Mouse (Mus musculus): ENCODE measurements around the gene Myo1b.

DNA sequence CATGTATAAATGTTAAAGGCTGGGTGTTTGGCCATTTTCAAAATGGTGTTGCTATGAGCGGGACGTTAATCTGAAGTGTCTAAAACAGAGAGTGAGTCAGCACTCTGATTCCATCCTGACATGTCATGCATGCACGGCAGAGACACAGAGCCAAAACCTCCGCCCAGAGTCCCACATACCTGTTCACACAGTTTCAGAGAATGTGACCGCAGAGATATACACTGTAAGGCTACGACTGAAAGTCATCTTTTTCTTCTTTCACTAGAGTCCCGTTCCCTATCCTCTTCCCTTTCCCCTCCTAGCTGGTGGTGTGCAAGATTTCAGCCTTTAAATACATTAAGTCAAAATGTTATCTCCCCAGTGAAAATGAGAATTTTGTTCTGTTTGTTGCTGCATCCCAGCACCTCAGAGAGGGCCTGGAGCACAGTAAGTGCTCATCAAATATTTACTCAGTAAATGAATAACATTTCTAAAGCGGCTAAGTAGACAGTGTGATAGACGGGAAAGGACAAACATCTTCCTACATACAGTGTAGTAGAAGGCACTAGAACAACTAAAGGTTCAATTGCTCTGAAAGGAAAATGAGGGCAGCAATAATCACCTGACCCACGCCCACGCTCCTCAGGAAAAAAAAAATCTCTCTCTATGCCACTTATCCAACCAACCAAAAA is 59.5 kb downstream of the Myo1b start:
- no peak for TF ChIP-seq POLR2A (IDR thresholded peaks at IDR 0.05; ENCODE audit: insufficient read length, low read depth)
- no peak for TF ChIP-seq POLR2AphosphoS2 (IDR thresholded peaks at IDR 0.05; ENCODE audit: insufficient read length, low read depth)

All from myocyte (in vitro differentiated cells).